ENCODE assay signal across 14 mouse cellular contexts in genomic region chr14:8030535-8030934, GRCm38 (mm10). TPM values are rescaled to one million over a fixed set of nuclear protein-coding genes. Genes with fewer than 3 reads are reported as not detected.
DNase-seq lines count a peak whose midpoint lies in the region; ATAC-seq and TF ChIP-seq lines count a peak whose summit lies in the region.
"Had no signal": no experiment of that assay in that cellular context is flagged by ENCODE, and none has a peak within 500 bp of the region (broad histone marks: within the 10 kb centered on the region; RNA-seq: fewer than 3 reads in every experiment).

No protein-coding gene starts in this region.

- no peak for TF ChIP-seq POLR2A in cortical plate, adult 2 months (IDR thresholded peaks at IDR 0.05; ENCODE audit: extremely low read depth, insufficient read depth, low read length)

- no peak overlapping the region for H3K4me2 ChIP-seq in kidney, embryonic 16.5 days (replicated peaks; ENCODE audit: low read depth, low read length)
- H3K4me2 ChIP-seq: neural tube, embryonic 13.5 days had no signal

- no peak overlapping the region for H3K27ac ChIP-seq in kidney, embryonic 16.5 days (ENCODE audit: low read length)
- H3K27ac ChIP-seq in cortical plate, adult 2 months (ENCODE audit: insufficient read depth, low read length) = peak overlapping the region; percentile 86
- H3K27ac ChIP-seq: hindbrain, postnatal 0 days; liver, embryonic 14.5 days; neural tube, embryonic 13.5 days had no signal

- H3K4me3 ChIP-seq in kidney, embryonic 16.5 days (ENCODE audit: low read length) = no peak overlapping the region
- H3K4me3 ChIP-seq in cortical plate, adult 2 months (ENCODE audit: insufficient read depth, low read length) = no peak overlapping the region
- H3K4me3 ChIP-seq: megakaryocyte, embryonic 14.5 days; neural tube, embryonic 13.5 days had no signal

- no peaks in the 10 kb centered on the region for H3K27me3 ChIP-seq in kidney, embryonic 16.5 days (ENCODE audit: insufficient read depth, low read length)
- H3K27me3 ChIP-seq: neural tube, embryonic 13.5 days had no signal

- no peak for TF ChIP-seq CTCF in cortical plate, adult 2 months (IDR thresholded peaks at IDR 0.05; ENCODE audit: extremely low read depth, insufficient read depth, low read length)

- ATAC-seq in kidney, embryonic 16.5 days (ENCODE audit: low FRiP score, low TSS enrichment) = no peak
- ATAC-seq: hindbrain, postnatal 0 days had no signal

- 47% methylated on average over 4 of the region's 4 CpGs for WGBS in kidney, embryonic 16.5 days

- peak; percentile 72 for DNase-seq in kidney, adult 11 months
- DNase-seq in adrenal gland, adult 8-10 months = peak; percentile 67
- peak; percentile 62 to 74 for DNase-seq in kidney, postnatal 36 days
- DNase-seq in spleen, postnatal 10 days (ENCODE audit: low spot score in 2 of 2) = no peak
- DNase-seq in spleen, postnatal 4 days (ENCODE audit: low spot score in 2 of 2) = no peak
- DNase-seq: layer of hippocampus, postnatal 36 days; thymus, postnatal 36 days had no signal

- H3K9ac ChIP-seq in kidney, embryonic 16.5 days (replicated peaks; ENCODE audit: low read length) = no peak overlapping the region
- H3K9ac ChIP-seq: liver, embryonic 14.5 days; neural tube, embryonic 13.5 days had no signal

- H3K4me1 ChIP-seq in kidney, embryonic 16.5 days (ENCODE audit: insufficient read depth, low read length) = no peaks in the 10 kb centered on the region
- H3K4me1 ChIP-seq in cortical plate, adult 2 months (ENCODE audit: control insufficient read depth, insufficient read depth, low read length) = peaks cover 19% of the 10 kb centered on the region
- H3K4me1 ChIP-seq: neural tube, embryonic 13.5 days had no signal

- no peaks in the 10 kb centered on the region for H3K36me3 ChIP-seq in kidney, embryonic 16.5 days (ENCODE audit: insufficient read depth, low read length)
- H3K36me3 ChIP-seq: neural tube, embryonic 13.5 days had no signal

- no peaks in the 10 kb centered on the region for H3K9me3 ChIP-seq in kidney, embryonic 16.5 days (ENCODE audit: low read length)
- H3K9me3 ChIP-seq: megakaryocyte, embryonic 14.5 days; neural tube, embryonic 13.5 days had no signal

RNA-seq across cellular contexts. Expression of gene Abhd6, which starts 27.8 kb away (rescaled TPM):
- polyA plus RNA-seq in kidney, embryonic 16.5 days (2015; fragmentation: Nextera tagmentation; extraction: Ambion mirVana) = 29.6 and 33.5 TPM in 2 replicates
- 100 to 1,000 TPM in 2 of 4 experiments, 10 to 100 TPM in 2; 87.1 to 147 (median 102) TPM for total RNA-seq in adrenal gland, adult 8-10 months (2022)
- 53.3 and 55.5 TPM in 2 replicates for polyA plus RNA-seq in cortical plate, adult 2 months (2012; rRNA removed)
- total RNA-seq: MEL had no signal

RNA-seq across cellular contexts. Expression of gene Dnase1l3, which starts 36.2 kb away (rescaled TPM):
- 0.30 and 0.31 TPM in 2 replicates for polyA plus RNA-seq in kidney, embryonic 16.5 days (2015; fragmentation: Nextera tagmentation; extraction: Ambion mirVana)
- under 1 TPM; 0.37 to 0.78 (median 0.55) TPM for total RNA-seq in adrenal gland, adult 8-10 months (2022)
- 0.02 and 0.04 TPM in 2 replicates for polyA plus RNA-seq in cortical plate, adult 2 months (2012; rRNA removed)
- total RNA-seq: hindbrain, postnatal 0 days; layer of hippocampus, postnatal 36 days; MEL had no signal

RNA-seq across cellular contexts. Expression of gene Rpp14, which starts 49.6 kb away (rescaled TPM):
- polyA plus RNA-seq in kidney, embryonic 16.5 days (2015; fragmentation: Nextera tagmentation; extraction: Ambion mirVana) = 54.1 and 58.6 TPM in 2 replicates
- total RNA-seq in adrenal gland, adult 8-10 months (2022) = 10 to 100 TPM; 35.2 to 44.8 (median 41.3) TPM
- 30.9 and 32.3 TPM in 2 replicates for polyA plus RNA-seq in cortical plate, adult 2 months (2012; rRNA removed)

Comparison
In these comparisons a context has a peak if more than half of its experiments do, and no peak if none do; other contexts are left out.
1. DNase-seq: peak in kidney, adult 11 months (single experiment), adrenal gland, adult 8-10 months (single experiment) and kidney, postnatal 36 days (2 of 2); none in spleen, postnatal 10 days (0 of 2) and spleen, postnatal 4 days (0 of 2).